Mouse (Mus musculus) lung, postnatal 0 days (tissue): ENCODE measurements around the gene Gm37240. TPM values are rescaled to one million over a fixed set of nuclear protein-coding genes. Genes with fewer than 3 reads are reported as not detected.

Source experiments
- ATAC-seq: fragments of 200-750 bp; cut with Nextera tagmentation; 2 replicates; pipeline ENCODE4 v1.8.0; 2017; ENCODE audit warnings: moderate library complexity
- DNase-seq: peaks from one replicate; pipeline ENCODE4 v3.0.0-alpha.2; 2016; ENCODE audit warnings: low spot score
- H3K27ac ChIP-seq: fragments of 300-500 bp; sonication (generic); 2 replicates; pipeline ENCODE4 v1.5.1; 2014; ENCODE audit warnings: antibody characterized with exemption, mild to moderate bottlenecking, low read length, mixed read lengths
- H3K27me3 ChIP-seq: fragments of 300-500 bp; sonication (generic); replicated peaks from 2 replicates; pipeline ENCODE4 v1.6.1; 2014; ENCODE audit warnings: low read length, mixed read lengths; ENCODE audit not compliant: insufficient read depth
- H3K36me3 ChIP-seq: fragments of 300-500 bp; sonication (generic); 2 replicates; pipeline ENCODE4 v1.6.1; 2014; ENCODE audit warnings: low read length, mixed read lengths; ENCODE audit not compliant: insufficient read depth
- H3K4me1 ChIP-seq: fragments of 300-500 bp; sonication (generic); 2 replicates; pipeline ENCODE4 v1.6.1; 2014; ENCODE audit warnings: antibody characterized with exemption, low read depth, low read length, mixed read lengths; ENCODE audit not compliant: insufficient read depth
- H3K4me2 ChIP-seq: fragments of 300-500 bp; sonication (generic); replicated peaks from 2 replicates; pipeline ENCODE4 v1.6.1; 2014; ENCODE audit warnings: low read depth, mild to moderate bottlenecking, low read length, moderate library complexity, mixed read lengths
- H3K4me3 ChIP-seq: fragments of 300-500 bp; sonication (generic); 2 replicates; pipeline ENCODE4 v1.5.1; 2014; ENCODE audit warnings: low read depth, low read length
- H3K9ac ChIP-seq: fragments of 300-500 bp; sonication (generic); replicated peaks from 2 replicates; pipeline ENCODE4 v1.6.1; 2014; ENCODE audit warnings: low read depth, mild to moderate bottlenecking
- H3K9me3 ChIP-seq: fragments of 300-500 bp; sonication (generic); 2 replicates; pipeline ENCODE4 v1.6.1; 2016; ENCODE audit warnings: low read length, mixed read lengths
- CTCF ChIP-seq: IDR thresholded peaks from 2 replicates; pipeline ENCODE4 v1.5.1; 2016; ENCODE audit warnings: antibody characterized with exemption, mild to moderate bottlenecking
- EP300 ChIP-seq: IDR thresholded peaks from 2 replicates; pipeline ENCODE4 v1.6.1; 2016; ENCODE audit warnings: antibody characterized with exemption, mild to moderate bottlenecking, control low read depth
- WGBS: fragments of 180-500 bp; shearing (Covaris S2); extraction: QIAGEN DNeasy Blood & Tissue Kit; methylation state at CpG from one replicate; pipeline ENCODE4 v1.1.7; 2014; 5-methylcytosine and 5-hydroxymethylcytosine counted together
- polyA plus RNA-seq: library from polyadenylated mRNA; unstranded; fragments of >200 nt; fragmentation: Nextera tagmentation; extraction: Ambion mirVana; gene quantifications from 2 replicates; pipeline ENCODE4 v1.2.1, GENCODE M21; 2015

Gene Gm37240
- polyA plus RNA-seq, 1 experiment from 2014 or later: 8.9 TPM

DNA sequence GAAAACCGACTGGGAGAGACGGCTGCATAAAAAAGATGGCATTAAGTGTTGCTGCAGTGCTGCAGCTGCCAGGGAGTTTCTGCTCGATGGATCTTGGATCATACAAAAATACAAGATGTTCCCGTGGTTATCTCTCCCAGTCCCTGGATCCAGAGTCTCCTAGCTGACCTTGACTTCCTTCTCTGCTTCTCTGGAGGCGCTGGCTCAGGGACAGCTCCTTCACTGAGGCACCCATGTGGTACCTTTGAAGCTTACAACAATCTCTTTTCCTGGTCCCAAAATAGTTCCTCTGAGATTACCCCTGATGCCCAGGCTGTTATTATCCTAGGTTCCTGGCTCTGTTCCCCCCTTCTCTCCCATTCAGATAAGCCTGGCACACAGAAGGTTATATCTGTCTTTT, 672.4 kb downstream of the Gm37240 start:
- Histone ChIP-seq H3K4me2 (no peak overlapping the region), H3K27ac (no peak overlapping the region), H3K4me1 (no peaks in the 10 kb centered on the region), H3K36me3 (no peaks in the 10 kb centered on the region), H3K4me3 (no peak overlapping the region), H3K9me3 (no peaks in the 10 kb centered on the region), H3K27me3 (no peaks in the 10 kb centered on the region), H3K9ac (no peak overlapping the region)
- DNase-seq (no peak), ATAC-seq (no peak)
- TF ChIP-seq EP300: no peak
- TF ChIP-seq CTCF: no peak
- 68% methylated on average over 5 of the region's 5 CpGs for WGBS

DNA sequence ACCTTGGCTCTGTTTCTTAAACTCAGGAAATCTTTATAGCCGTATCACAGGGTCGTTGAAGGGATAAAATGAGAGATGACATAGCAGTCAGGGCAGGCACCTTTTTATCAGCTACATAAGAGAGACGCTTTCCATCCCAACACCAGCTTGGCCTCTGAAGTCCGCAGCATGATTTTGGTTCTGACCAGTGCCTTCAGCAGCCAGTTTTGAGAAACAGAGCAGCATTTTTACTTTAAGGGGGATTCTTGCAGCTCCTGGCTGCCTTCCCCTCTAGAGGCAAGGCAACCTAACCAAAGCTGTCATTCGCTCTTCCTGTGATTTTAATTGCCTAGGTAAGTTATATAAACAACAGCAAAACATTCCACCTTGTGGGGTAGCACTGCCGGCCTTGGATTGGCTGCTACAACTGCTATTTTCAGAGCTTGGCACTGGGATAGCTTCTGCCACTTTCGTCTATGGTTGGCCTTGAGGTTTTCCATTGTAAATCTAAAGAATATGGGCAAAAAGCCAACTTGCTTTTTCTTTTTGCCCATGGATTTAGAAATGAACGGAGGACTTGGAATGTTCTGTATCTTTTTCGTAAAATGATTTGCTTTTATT, 674.5 kb downstream of the Gm37240 start:
- Histone ChIP-seq H3K36me3 (no peaks in the 10 kb centered on the region), H3K4me2 (no peak overlapping the region), H3K4me3 (no peak overlapping the region), H3K9ac (no peak overlapping the region), H3K27ac (no peak overlapping the region), H3K9me3 (no peaks in the 10 kb centered on the region), H3K4me1 (no peaks in the 10 kb centered on the region), H3K27me3 (no peaks in the 10 kb centered on the region)
- ATAC-seq (no peak), DNase-seq (no peak)
- TF ChIP-seq CTCF: no peak
- TF ChIP-seq EP300: no peak
- WGBS: 32% methylated on average over 9 of the region's 9 CpGs

DNA sequence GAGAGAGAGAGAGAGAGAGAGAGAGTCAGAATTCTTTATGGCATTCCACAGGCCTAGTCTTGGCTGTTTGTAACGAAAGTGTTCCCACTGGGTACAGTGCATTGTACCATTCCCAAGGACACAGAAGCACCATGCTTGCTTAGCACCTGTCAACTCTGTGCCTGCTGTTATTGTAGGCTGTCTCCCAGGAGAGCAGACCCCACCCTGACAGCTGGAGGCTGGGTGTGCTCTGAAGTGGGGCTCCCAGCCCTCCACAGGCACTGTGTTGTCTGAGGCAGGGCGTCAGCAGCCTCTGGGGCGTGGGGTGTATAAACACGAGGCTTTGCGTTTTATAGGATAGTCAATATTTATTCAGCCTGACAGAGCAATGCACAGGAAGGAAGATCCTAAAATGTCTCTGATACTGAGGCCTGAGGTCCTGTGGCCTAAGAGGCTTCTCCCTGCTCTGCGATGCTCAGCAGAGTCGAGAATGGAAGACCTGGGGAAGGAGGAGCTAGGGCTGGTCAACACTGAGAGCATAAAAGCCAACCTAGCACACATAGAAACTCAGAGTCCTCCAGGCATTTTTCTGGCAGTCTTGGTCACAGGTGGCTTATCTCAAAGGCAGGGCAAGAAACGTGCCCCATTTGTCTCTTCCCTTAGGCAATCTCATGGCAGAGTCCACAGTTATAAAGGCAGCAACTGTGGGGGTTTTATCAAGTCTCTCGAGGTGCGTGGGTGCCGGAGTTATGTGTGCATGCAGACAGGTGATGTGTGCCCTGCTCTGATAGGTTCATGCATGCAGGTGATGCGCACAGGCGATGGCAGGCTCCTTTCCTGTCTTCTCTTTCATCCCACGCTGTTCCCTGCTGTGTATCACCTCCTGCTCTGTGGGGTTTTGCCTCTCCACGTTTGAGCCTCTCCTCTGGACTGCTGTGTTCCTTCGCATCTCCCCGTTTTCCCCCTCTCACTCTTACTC, 677.2 kb downstream of the Gm37240 start:
- Histone ChIP-seq H3K27ac (no peak overlapping the region), H3K9me3 (no peaks in the 10 kb centered on the region), H3K9ac (no peak overlapping the region), H3K4me2 (no peak overlapping the region), H3K27me3 (no peaks in the 10 kb centered on the region), H3K4me3 (no peak overlapping the region), H3K36me3 (no peaks in the 10 kb centered on the region), H3K4me1 (no peaks in the 10 kb centered on the region)
- no peak for ATAC-seq
- 48% methylated on average over 17 of the region's 17 CpGs for WGBS
- TF ChIP-seq CTCF (no peak), EP300 (no peak)
- DNase-seq: no peak

DNA sequence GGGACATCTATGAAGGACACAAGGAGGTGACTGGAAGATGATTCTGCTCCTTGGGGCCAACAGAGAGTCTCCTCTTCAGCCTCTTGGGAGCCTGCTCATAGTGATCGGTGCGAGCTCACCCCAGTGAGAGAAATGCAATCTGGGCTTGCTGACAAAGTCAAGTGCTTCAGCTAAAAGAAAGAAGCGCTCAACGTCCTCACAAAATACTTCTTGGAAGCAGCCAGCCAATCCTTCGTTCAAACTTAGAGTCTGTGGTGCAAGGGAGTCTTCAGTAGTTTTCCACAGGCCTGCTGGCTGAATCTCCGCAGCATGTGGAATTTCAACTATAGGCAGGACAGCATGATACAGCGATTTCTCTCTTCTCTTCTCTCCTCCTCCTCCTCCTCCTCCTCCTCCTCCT, 680.8 kb downstream of the Gm37240 start:
- DNase-seq: no peak
- Histone ChIP-seq H3K9me3 (no peaks in the 10 kb centered on the region), H3K27ac (no peak overlapping the region), H3K4me3 (no peak overlapping the region), H3K36me3 (no peaks in the 10 kb centered on the region), H3K4me1 (no peaks in the 10 kb centered on the region), H3K27me3 (no peaks in the 10 kb centered on the region), H3K9ac (no peak overlapping the region), H3K4me2 (no peak overlapping the region)
- TF ChIP-seq EP300 (no peak), CTCF (no peak)
- 81% methylated on average over 7 of the region's 7 CpGs for WGBS
- no peak for ATAC-seq

DNA sequence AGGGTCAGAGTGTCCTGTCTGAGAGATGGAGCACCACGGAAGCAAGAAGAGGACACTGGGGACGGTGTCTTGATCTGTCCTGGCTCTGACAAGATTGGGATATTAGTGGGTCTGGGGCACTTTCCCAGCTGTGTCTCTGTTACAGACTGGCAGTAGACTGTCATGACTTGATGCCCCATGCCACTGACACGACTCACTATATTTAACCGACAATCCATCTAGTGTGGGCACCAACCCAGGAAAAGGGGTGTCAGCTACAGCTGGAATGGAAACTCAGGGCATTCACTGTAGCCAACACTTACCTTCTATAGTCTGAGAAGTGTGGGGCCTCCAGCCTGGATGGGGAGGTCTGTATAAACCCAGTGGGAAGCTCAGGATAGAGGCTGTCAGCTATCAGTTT, 681.4 kb downstream of the Gm37240 start:
- Histone ChIP-seq H3K36me3 (no peaks in the 10 kb centered on the region), H3K4me3 (no peak overlapping the region), H3K4me2 (no peak overlapping the region), H3K27ac (no peak overlapping the region), H3K27me3 (no peaks in the 10 kb centered on the region), H3K9ac (no peak overlapping the region), H3K9me3 (no peaks in the 10 kb centered on the region), H3K4me1 (no peaks in the 10 kb centered on the region)
- DNase-seq (no peak), ATAC-seq (no peak)
- TF ChIP-seq CTCF: no peak
- no peak for TF ChIP-seq EP300
- 70% methylated on average over 4 of the region's 4 CpGs for WGBS

DNA sequence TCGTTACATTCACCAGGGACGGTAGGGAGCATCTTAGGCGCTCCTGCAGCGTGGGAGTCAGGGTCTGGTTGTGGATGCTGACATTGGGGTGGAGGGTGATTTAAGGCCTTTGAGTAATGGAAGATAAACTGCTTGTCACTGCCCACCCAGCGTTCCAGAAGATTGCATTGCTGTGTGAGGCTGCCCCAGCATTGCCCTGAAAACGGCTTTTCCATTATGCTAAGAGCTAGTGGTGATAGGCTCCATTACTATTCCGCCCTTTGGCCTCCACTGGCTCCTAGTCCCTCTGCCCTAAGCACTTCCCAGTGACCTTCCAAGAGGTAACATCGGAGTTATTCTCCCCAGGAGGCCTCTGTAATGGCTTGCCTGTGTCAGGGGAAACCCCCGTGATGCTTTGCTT, 683.7 kb downstream of the Gm37240 start:
- Histone ChIP-seq H3K36me3 (no peaks in the 10 kb centered on the region), H3K9me3 (no peaks in the 10 kb centered on the region), H3K27ac (no peak overlapping the region), H3K9ac (no peak overlapping the region), H3K27me3 (no peaks in the 10 kb centered on the region), H3K4me1 (no peaks in the 10 kb centered on the region), H3K4me3 (no peak overlapping the region), H3K4me2 (no peak overlapping the region)
- DNase-seq (no peak), ATAC-seq (no peak)
- 63% methylated on average over 9 of the region's 9 CpGs for WGBS
- TF ChIP-seq EP300 (no peak), CTCF (no peak)
